Mouse (Mus musculus) CH12.LX (cell line): ENCODE measurements around the gene Map6. TPM values are rescaled to one million over a fixed set of nuclear protein-coding genes. Genes with fewer than 3 reads are reported as not detected.

ENCODE experiments used
- DNase-seq: peaks from one replicate; pipeline ENCODE4 v3.0.0-alpha.2; 2013; ENCODE audit errors: extremely low read depth
- H3K27ac ChIP-seq: 2 replicates; pipeline ENCODE4 v1.5.1; 2012; ENCODE audit warnings: low read depth, mild to moderate bottlenecking, control low read depth, moderate library complexity; ENCODE audit not compliant: insufficient read depth
- H3K27me3 ChIP-seq: replicated peaks from 2 replicates; pipeline ENCODE3; 2012; ENCODE audit warnings: inconsistent platforms
- H3K36me3 ChIP-seq, 2 experiments: replicated peaks in 1 of 2; 2 replicates each; pipeline versions ENCODE3 to v1.6.1; 2012; ENCODE audit warnings: inconsistent platforms in 1 of 2, low read length in 1 of 2, mild to moderate bottlenecking in 1 of 2, mixed read lengths in 1 of 2, moderate library complexity in 1 of 2; ENCODE audit not compliant: control insufficient read depth in 1 of 2, insufficient read depth in 1 of 2
- H3K4me1 ChIP-seq, 2 experiments: 2 replicates each; pipeline ENCODE4 v1.6.1; 2012; ENCODE audit warnings: inconsistent platforms in 1 of 2, moderate library complexity in 1 of 2; ENCODE audit not compliant: insufficient read depth in 2 of 2, control insufficient read depth in 1 of 2
- H3K4me2 ChIP-seq: 2 replicates; pipeline ENCODE4 v1.6.1; 2012; ENCODE audit warnings: low read depth, mild to moderate bottlenecking, control low read depth; ENCODE audit not compliant: poor library complexity, insufficient read depth, severe bottlenecking
- H3K4me3 ChIP-seq, 3 experiments: fragments of 150-350 bp in 1 of 3; sonication (generic) in 1 of 3; replicated peaks in 1 of 3; 2 replicates each; pipeline versions ENCODE3 to v1.5.1; 2011 to 2012; ENCODE audit warnings: low read depth in 2 of 3, low read length in 2 of 3, mild to moderate bottlenecking in 2 of 3, moderate library complexity in 2 of 3, control low read depth in 1 of 3, improper control_type of control experiment in 1 of 3, inconsistent platforms in 1 of 3, mixed read lengths in 1 of 3; ENCODE audit not compliant: poor library complexity in 1 of 3
- H3K79me2 ChIP-seq: replicated peaks from 2 replicates; pipeline ENCODE4 v1.6.1; 2012; ENCODE audit warnings: mild to moderate bottlenecking, moderate library complexity; ENCODE audit not compliant: control insufficient read depth, poor library complexity, insufficient read depth, severe bottlenecking; ENCODE audit errors: extremely low read depth
- H3K9ac ChIP-seq: 2 replicates; pipeline ENCODE4 v1.6.1; 2012; ENCODE audit warnings: low read depth, mild to moderate bottlenecking, control low read depth, moderate library complexity; ENCODE audit not compliant: insufficient read depth
- H3K9me3 ChIP-seq: replicated peaks from 2 replicates; pipeline ENCODE3; 2012; ENCODE audit warnings: low read length, inconsistent platforms, mixed read lengths
- CHD2 ChIP-seq: IDR thresholded peaks from 2 replicates; pipeline ENCODE4 v1.6.1; 2011; ENCODE audit warnings: low read length, improper control_type of control experiment
- CTCF ChIP-seq, 2 experiments: IDR thresholded peaks in 1 of 2; conservative IDR thresholded peaks in 1 of 2; 2 replicates each; pipeline ENCODE4 v1.5.1; 2011 to 2012; ENCODE audit warnings: low read depth in 2 of 2, low read length in 2 of 2, improper control_type of control experiment in 1 of 2, inconsistent platforms in 1 of 2, mild to moderate bottlenecking in 1 of 2, moderate library complexity in 1 of 2
- E2F4 ChIP-seq: IDR thresholded peaks from 2 replicates; pipeline ENCODE4 v1.6.1; 2011; ENCODE audit warnings: low read depth, low read length, improper control_type of control experiment; ENCODE audit not compliant: insufficient replicate concordance
- EP300 ChIP-seq: IDR thresholded peaks from 2 replicates; pipeline ENCODE4 v1.6.1; 2011; ENCODE audit warnings: low read length, improper control_type of control experiment
- ETS1 ChIP-seq: conservative IDR thresholded peaks from 2 replicates; pipeline ENCODE4 v1.6.1; 2012; ENCODE audit warnings: low read depth, mild to moderate bottlenecking, inconsistent platforms, low read length, improper control_type of control experiment, moderate library complexity
- GABPA ChIP-seq: IDR thresholded peaks from 2 replicates; pipeline ENCODE4 v1.6.1; 2012; ENCODE audit warnings: low read depth, low read length, improper control_type of control experiment, inconsistent platforms; ENCODE audit not compliant: insufficient replicate concordance
- HCFC1 ChIP-seq: IDR thresholded peaks from 2 replicates; pipeline ENCODE4 v1.6.1; 2012; ENCODE audit warnings: low read depth, mild to moderate bottlenecking, inconsistent platforms, low read length, improper control_type of control experiment
- KAT2A ChIP-seq: IDR thresholded peaks from 2 replicates; pipeline ENCODE4 v1.6.1; 2012; ENCODE audit warnings: low read length, improper control_type of control experiment, inconsistent platforms; ENCODE audit not compliant: insufficient replicate concordance
- MAFK ChIP-seq: IDR thresholded peaks from 2 replicates; pipeline ENCODE4 v1.6.1; 2011; ENCODE audit warnings: low read length, improper control_type of control experiment; ENCODE audit not compliant: insufficient replicate concordance
- MAX ChIP-seq: IDR thresholded peaks from 2 replicates; pipeline ENCODE4 v1.6.1; 2011; ENCODE audit warnings: low read length, improper control_type of control experiment
- MAZ ChIP-seq: IDR thresholded peaks from 2 replicates; pipeline ENCODE4 v1.6.1; 2012; ENCODE audit warnings: low read depth, mild to moderate bottlenecking, inconsistent platforms, low read length, improper control_type of control experiment, moderate library complexity
- MEF2A ChIP-seq: IDR thresholded peaks from 2 replicates; pipeline ENCODE4 v1.6.1; 2014; ENCODE audit warnings: low read depth, mild to moderate bottlenecking, inconsistent platforms, low read length, improper control_type of control experiment, borderline replicate concordance
- MYC ChIP-seq: IDR thresholded peaks from 2 replicates; pipeline ENCODE4 v1.6.1; 2011; ENCODE audit warnings: low read depth, mild to moderate bottlenecking, improper control_type of control experiment, low read length
- PAX5 ChIP-seq: IDR thresholded peaks from 2 replicates; pipeline ENCODE4 v1.6.1; 2012; ENCODE audit warnings: low read length, inconsistent platforms, mixed read lengths
- POLR2AphosphoS2 ChIP-seq: IDR thresholded peaks from 2 replicates; pipeline ENCODE4 v1.6.1; 2011; ENCODE audit warnings: low read depth, low read length, improper control_type of control experiment
- RCOR1 ChIP-seq: conservative IDR thresholded peaks from 2 replicates; pipeline ENCODE4 v1.6.1; 2012; ENCODE audit warnings: low read depth, mild to moderate bottlenecking, inconsistent platforms, low read length, improper control_type of control experiment
- SIN3A ChIP-seq: IDR thresholded peaks from 2 replicates; pipeline ENCODE4 v1.6.1; 2012; ENCODE audit warnings: low read length, improper control_type of control experiment, inconsistent platforms
- SMC3 ChIP-seq: IDR thresholded peaks from 2 replicates; pipeline ENCODE4 v1.6.1; 2011; ENCODE audit warnings: low read depth, low read length, improper control_type of control experiment
- UBTF ChIP-seq: IDR thresholded peaks from 2 replicates; pipeline ENCODE4 v1.6.1; 2012; ENCODE audit warnings: low read depth, mild to moderate bottlenecking, inconsistent platforms, low read length, improper control_type of control experiment, moderate library complexity
- USF2 ChIP-seq: conservative IDR thresholded peaks from 2 replicates; pipeline ENCODE4 v1.6.1; 2011; ENCODE audit warnings: low read depth, low read length, improper control_type of control experiment
- ZMIZ1 ChIP-seq: IDR thresholded peaks from 2 replicates; pipeline ENCODE4 v1.6.1; 2012; ENCODE audit warnings: low read depth, mild to moderate bottlenecking, inconsistent platforms, low read length, improper control_type of control experiment
- dilution Hi-C: fragments of 300-500 bp; cut with MboI; formaldehyde crosslinking; loops from 2 replicates; pipeline ENCODE4 v1.14.3; 2020; ENCODE audit warnings: low sequenced_read_pairs; ENCODE audit not compliant: extremely low pct_unique_long_range_greater_than_20kb, extremely low pct_ligation_motif_present
- in situ Hi-C: fragments of 300-500 bp; cut with MboI; formaldehyde crosslinking; loops from 3 replicates; pipeline ENCODE4 v1.14.3; 2019; ENCODE audit warnings: low sequenced_read_pairs, low pct_ligation_motif_present, low pct_unique_long_range_greater_than_20kb, mixed read lengths
- polyA plus RNA-seq: library from polyadenylated mRNA; unstranded; fragments of >175 nt; gene quantifications from 2 replicates; pipeline ENCODE4 v1.2.1, GENCODE M21; 2012; ENCODE audit warnings: low read depth; ENCODE audit not compliant: insufficient read length
- total RNA-seq, 2 experiments: library from RNA; depleted of rRNA; stranded (reverse); fragments of 300-350 nt in 1 of 2; fragments of >200 nt in 1 of 2; gene quantifications; 2 replicates each; pipeline ENCODE4 v1.2.3; 2012 to 2014

Map6 gene
- total and polyA plus RNA-seq, 3 experiments = 0.32 to 1.4 (median 1.1) TPM

DNA sequence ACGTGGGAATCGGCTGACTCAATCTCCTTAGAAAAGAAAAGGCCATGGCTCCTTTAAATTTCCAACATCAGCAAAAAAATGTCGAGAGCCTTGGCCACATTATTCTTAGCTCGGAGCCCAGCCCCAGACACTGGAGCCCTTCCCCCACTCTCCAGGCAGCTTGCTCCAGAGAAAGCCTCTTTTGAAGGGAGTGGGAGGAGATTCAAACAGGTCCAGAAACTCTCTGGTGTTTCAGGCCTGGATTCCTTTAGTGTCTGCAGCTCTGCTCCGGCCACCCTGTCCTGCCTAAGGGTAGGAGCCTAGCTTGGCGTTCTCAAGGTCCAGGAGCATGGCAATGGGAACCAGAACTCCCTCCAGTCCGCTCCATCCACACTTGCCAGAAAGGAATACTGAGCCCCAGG is 88.5 kb downstream of the Map6 start:
- Histone ChIP-seq H3K36me3 (no peaks in the 10 kb centered on the region), H3K4me1 (peaks cover 21 to 39% of the 10 kb centered on the region in 2 experiments), H3K4me2 (no peak overlapping the region), H3K9me3 (no peaks in the 10 kb centered on the region), H3K4me3 (no peak overlapping the region), H3K27me3 (no peaks in the 10 kb centered on the region), H3K27ac (no peak overlapping the region), H3K9ac (no peak overlapping the region), H3K79me2 (no peaks in the 10 kb centered on the region)
- DNase-seq = no peak
- dilution Hi-C loops (no loop called here), in situ Hi-C loops (no loop called here)
- TF ChIP-seq CTCF (conservative IDR thresholded peaks at IDR 0.05 in 1 of 2, IDR thresholded peaks at IDR 0.05 in 1 of 2; ENCODE audit: low read depth in 2 of 2, low read length in 2 of 2) (no peak), POLR2AphosphoS2 (no peak), GABPA (no peak), MYC (no peak), ETS1 (no peak), PAX5 (no peak), HCFC1 (no peak), MEF2A (no peak), MAX (no peak), SIN3A (no peak), RCOR1 (no peak), CHD2 (no peak), EP300 (no peak), ZMIZ1 (no peak)

DNA sequence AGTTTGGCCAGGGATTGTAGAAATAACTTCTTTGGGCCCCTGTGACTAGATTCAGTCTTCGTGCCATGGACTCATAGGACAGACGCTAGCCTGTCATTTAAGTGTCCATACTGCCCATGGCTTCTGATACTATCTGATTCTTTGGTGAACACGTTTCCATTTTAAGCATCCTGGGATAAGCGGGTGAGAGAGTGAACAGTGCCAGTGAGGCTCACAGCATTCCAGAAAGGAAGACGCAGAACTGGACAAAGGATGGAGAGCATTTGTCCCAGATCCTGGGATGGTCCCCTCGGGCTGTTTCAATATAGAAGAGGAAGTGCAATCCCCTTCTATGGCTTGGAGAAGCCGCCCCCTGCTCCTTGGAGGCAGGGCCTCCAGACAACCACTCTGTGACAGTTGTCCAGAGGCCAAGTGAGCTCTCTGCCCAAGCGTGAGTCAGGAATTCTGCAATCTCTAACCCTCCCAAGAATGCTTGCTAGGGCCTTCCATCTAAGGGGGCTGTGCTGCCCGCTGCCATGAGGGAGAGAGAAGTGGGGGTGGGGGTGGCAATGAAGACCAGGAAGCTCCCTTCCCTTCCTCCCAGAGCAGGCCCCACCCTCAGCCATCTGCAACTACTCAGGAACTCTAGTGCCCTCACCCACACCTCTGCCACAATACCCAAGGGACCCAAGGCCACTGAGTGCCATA is 89.1 kb downstream of the Map6 start:
- in situ Hi-C loops (no loop called here), dilution Hi-C loops (no loop called here)
- H3K4me2 ChIP-seq = no peak overlapping the region
- H3K27me3 ChIP-seq = no peaks in the 10 kb centered on the region
- no peak for DNase-seq
- peaks cover 21 to 44% of the 10 kb centered on the region in 2 experiments for H3K4me1 ChIP-seq
- H3K79me2 ChIP-seq = no peaks in the 10 kb centered on the region
- H3K9me3 ChIP-seq = no peaks in the 10 kb centered on the region
- H3K4me3 ChIP-seq = no peak overlapping the region
- no peak overlapping the region for H3K9ac ChIP-seq
- H3K36me3 ChIP-seq = no peaks in the 10 kb centered on the region
- TF ChIP-seq USF2 (no peak), GABPA (no peak), MAZ (no peak), UBTF (no peak), MAFK (no peak), E2F4 (no peak), KAT2A (no peak), MYC (no peak), RCOR1 (no peak), SMC3 (no peak)
- H3K27ac ChIP-seq = no peak overlapping the region
